Mouse (Mus musculus) lung, postnatal 0 days (tissue): ENCODE results near the gene Camk2g.

Source experiments
- CTCF ChIP-seq: IDR thresholded peaks from 2 replicates; pipeline ENCODE4 v1.5.1; 2016; ENCODE audit warnings: antibody characterized with exemption, mild to moderate bottlenecking
- EP300 ChIP-seq: IDR thresholded peaks from 2 replicates; pipeline ENCODE4 v1.6.1; 2016; ENCODE audit warnings: antibody characterized with exemption, mild to moderate bottlenecking, control low read depth

DNA sequence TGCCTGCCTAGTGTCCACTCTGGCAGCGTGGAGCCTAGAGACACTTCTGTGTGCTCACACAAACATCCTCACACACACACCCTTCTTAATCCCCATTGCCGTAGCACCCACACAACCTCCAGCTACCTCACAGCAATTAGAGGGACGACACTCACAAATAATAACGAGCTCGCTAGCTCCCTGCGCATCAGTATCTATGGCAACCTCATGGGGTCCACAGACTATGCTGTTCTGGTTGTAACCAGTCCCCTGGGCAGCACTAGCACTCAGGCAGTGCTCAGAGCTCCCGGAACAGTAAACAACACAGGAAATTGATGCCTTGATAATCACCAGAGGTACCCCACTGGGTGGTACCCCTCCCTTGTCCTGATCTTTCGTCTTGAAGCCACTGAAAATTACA is 2.8 kb upstream of the Camk2g start:
- TF ChIP-seq CTCF (no peak), EP300 (no peak)
